Mouse (Mus musculus) ES-Bruce4 (cell line): ENCODE results near the gene Mepce. TPM values are rescaled to one million over a fixed set of nuclear protein-coding genes. Genes with fewer than 3 reads are reported as not detected.
"Not testable (repeated sequence)": the region's sequence is repeated elsewhere in the genome, so short reads cannot be mapped to it uniquely, and the experiment has no call there.

ENCODE experiments used
- H3K27ac ChIP-seq: 2 replicates; pipeline ENCODE4 v1.5.1; 2012; ENCODE audit warnings: low read length, inconsistent platforms; ENCODE audit not compliant: insufficient read depth
- H3K27me3 ChIP-seq: 2 replicates; pipeline ENCODE4 v1.6.1; 2012; ENCODE audit warnings: mild to moderate bottlenecking, low read length, inconsistent platforms; ENCODE audit not compliant: control insufficient read depth, poor library complexity, insufficient read depth, severe bottlenecking
- H3K36me3 ChIP-seq: 2 replicates; pipeline ENCODE4 v1.6.1; 2012; ENCODE audit warnings: inconsistent platforms, mild to moderate bottlenecking, low read length, moderate library complexity; ENCODE audit not compliant: control insufficient read depth, poor library complexity, insufficient read depth, severe bottlenecking
- H3K4me1 ChIP-seq: one replicate; pipeline ENCODE4 v1.8.1; 2011; ENCODE audit warnings: low read length; ENCODE audit not compliant: control insufficient read depth, insufficient read depth
- H3K4me3 ChIP-seq: 2 replicates; pipeline ENCODE4 v1.5.1; 2011; ENCODE audit warnings: low read depth, mild to moderate bottlenecking, low read length
- H3K9ac ChIP-seq: 2 replicates; pipeline ENCODE4 v1.6.1; 2012; ENCODE audit warnings: low read depth, mild to moderate bottlenecking, inconsistent platforms; ENCODE audit not compliant: poor library complexity, severe bottlenecking
- H3K9me3 ChIP-seq: replicated peaks from 2 replicates; pipeline ENCODE4 v1.6.1; 2012; ENCODE audit warnings: mild to moderate bottlenecking, low read length, inconsistent platforms; ENCODE audit not compliant: control insufficient read depth, poor library complexity, insufficient read depth, severe bottlenecking
- CTCF ChIP-seq: IDR thresholded peaks from one replicate; pipeline ENCODE4 v1.8.1; 2011; ENCODE audit warnings: low read depth, low read length
- EP300 ChIP-seq: IDR thresholded peaks from 2 replicates; pipeline ENCODE4 v1.6.1; 2011; ENCODE audit warnings: low read depth, low read length; ENCODE audit not compliant: insufficient read depth
- POLR2A ChIP-seq: IDR thresholded peaks from one replicate; pipeline ENCODE4 v1.8.1; 2011; ENCODE audit warnings: low read length; ENCODE audit not compliant: insufficient read depth
- polyA plus RNA-seq: library from polyadenylated mRNA; stranded (reverse); fragments of >200 nt; gene quantifications from 2 replicates; pipeline ENCODE4 v1.2.4, GENCODE M21; 2011; ENCODE audit warnings: low read depth; ENCODE audit not compliant: missing spikeins, insufficient read depth, insufficient read length

The Mepce gene
- polyA plus RNA-seq, 1 experiment, result 21.6 TPM

DNA sequence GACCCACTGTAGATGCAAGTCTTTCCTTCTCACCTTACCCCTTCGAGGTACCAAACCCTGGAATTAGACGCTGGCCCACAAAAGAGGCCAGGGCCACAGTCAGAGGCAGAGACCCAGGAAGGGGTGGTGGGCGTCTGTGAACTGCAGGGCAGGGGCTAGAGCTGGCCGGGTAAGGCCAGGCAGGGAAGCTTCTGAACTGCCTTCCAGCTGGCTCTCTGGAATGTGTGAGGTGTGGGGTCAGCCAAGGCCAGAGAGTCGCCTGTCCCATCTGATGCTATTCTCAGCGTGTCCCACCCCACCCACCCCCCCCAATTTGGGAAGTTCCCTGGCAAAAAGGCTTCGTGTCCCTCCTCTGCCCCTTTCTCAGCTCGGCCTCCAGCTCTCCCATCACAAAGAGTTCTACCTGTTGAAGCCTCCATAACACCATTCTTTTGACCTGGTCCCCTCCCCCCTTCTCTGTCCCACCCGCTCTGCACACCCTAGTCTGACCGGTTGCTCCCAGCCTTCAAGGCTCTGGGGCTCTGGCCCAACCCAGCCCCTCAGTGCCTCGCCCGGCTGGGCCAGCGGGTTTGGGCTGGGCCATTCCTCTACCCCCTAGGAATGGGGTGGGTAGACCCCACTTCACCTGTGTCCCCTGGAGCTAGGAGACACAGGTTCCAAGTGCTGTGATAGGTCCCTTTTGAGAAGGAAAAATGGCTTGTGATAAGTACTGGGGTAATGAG is 34.2 kb downstream of the Mepce start:
- peaks cover 22% of the 10 kb centered on the region for H3K4me1 ChIP-seq
- peak overlapping the region; percentile 62 for H3K27ac ChIP-seq
- no peak overlapping the region for H3K4me3 ChIP-seq
- no peaks in the 10 kb centered on the region for H3K36me3 ChIP-seq
- no peak for TF ChIP-seq CTCF
- 0 out of 2 replicates have a peak, but pooled peaks have one; percentile 19 for TF ChIP-seq EP300
- H3K27me3 ChIP-seq, result no peaks in the 10 kb centered on the region
- no peak overlapping the region for H3K9ac ChIP-seq
- H3K9me3 ChIP-seq, result no peaks in the 10 kb centered on the region

DNA sequence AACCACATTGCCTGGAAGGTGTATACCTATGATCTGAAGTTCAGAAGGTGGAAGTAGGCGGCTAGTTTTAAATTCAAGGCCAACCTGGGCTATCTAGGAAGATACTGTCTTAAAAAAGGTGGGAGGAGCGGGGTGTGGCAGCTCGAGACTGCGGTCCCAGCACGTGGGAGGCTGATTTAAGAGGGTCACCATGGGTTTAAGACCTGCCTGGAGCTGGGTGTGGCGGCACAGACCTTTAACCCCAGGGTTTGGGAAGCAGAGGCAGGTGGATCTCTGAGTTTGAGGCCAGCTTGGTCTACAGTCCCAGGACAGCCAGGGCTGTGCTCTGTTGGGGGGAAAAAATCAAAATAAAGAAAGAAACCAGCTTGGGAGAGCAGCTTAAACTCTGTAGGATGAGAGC is 35.5 kb downstream of the Mepce start:
- peaks cover 18% of the 10 kb centered on the region for H3K4me1 ChIP-seq
- no peaks in the 10 kb centered on the region for H3K36me3 ChIP-seq
- H3K9me3 ChIP-seq, result no peaks in the 10 kb centered on the region
- H3K27ac ChIP-seq, result peak overlapping the region; percentile 11; the same call in 1 of the 2 replicates
- no peak overlapping the region for H3K9ac ChIP-seq
- H3K4me3 ChIP-seq, result no peak overlapping the region
- no peaks in the 10 kb centered on the region for H3K27me3 ChIP-seq
- TF ChIP-seq CTCF (no peak), POLR2A (no peak), EP300 (no peak)

DNA sequence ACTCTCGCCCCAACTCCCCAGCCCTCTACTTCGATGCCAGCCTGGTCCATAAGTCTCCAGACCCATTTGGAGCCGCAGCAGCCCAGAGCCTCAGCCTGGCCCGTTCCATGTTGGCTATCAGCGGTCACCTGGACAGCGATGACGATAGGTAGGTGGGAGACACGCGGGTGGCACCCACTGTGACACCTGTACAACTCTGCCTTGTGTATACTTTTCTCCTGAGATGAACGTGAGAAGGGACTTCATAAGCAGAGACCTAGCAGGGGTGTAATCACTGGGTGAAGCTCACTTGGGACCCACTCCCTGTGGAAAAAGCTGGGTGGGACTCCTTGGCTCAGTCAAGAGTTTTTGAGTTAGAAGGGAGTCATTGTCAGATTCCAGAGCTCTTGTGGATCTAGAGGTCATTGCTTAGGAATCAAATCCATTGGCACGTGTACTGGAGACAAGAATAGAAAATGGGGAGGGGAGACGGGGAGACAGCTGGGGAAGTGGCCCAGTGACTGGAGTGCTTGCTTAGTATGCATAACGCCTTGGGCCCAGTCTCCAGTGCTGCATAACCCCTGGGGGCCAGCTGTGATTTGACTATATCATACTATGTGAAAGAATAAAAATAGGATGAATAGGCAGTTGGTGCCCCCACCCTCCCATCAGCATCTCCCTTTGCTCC is 36.1 kb downstream of the Mepce start:
- Histone ChIP-seq H3K27me3 (no peaks in the 10 kb centered on the region), H3K36me3 (no peaks in the 10 kb centered on the region), H3K4me1 (peaks cover 18% of the 10 kb centered on the region), H3K9me3 (no peaks in the 10 kb centered on the region), H3K27ac (no peak overlapping the region), H3K9ac (no peak overlapping the region), H3K4me3 (no peak overlapping the region)
- TF ChIP-seq POLR2A (no peak), CTCF (no peak), EP300 (0 out of 2 replicates have a peak, but pooled peaks have one; percentile 23)

DNA sequence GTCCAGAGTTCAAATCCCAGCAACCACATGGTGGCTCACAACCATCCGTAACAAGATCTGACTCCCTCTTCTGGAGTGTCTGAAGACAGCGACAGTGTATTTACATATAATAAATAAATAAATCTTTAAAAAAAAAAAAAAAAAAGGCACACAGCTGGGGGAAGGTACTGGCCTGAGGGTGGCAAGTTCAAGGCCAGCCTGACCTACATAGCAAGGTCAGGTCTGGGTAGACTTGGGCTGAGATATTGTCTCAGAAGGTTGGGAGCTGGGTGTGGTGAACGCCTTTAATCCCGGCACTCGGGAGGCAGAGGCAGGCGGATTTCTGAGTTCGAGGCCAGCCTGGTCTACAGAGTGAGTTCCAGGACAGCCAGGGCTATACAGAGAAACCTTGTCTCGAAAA is 37.2 kb downstream of the Mepce start:
- H3K9me3 ChIP-seq, H3K27ac ChIP-seq, H3K4me3 ChIP-seq, H3K9ac ChIP-seq, H3K27me3 ChIP-seq, H3K36me3 ChIP-seq: not testable (repeated sequence)
- H3K4me1 ChIP-seq, result peaks cover 18% of the 10 kb centered on the region

DNA sequence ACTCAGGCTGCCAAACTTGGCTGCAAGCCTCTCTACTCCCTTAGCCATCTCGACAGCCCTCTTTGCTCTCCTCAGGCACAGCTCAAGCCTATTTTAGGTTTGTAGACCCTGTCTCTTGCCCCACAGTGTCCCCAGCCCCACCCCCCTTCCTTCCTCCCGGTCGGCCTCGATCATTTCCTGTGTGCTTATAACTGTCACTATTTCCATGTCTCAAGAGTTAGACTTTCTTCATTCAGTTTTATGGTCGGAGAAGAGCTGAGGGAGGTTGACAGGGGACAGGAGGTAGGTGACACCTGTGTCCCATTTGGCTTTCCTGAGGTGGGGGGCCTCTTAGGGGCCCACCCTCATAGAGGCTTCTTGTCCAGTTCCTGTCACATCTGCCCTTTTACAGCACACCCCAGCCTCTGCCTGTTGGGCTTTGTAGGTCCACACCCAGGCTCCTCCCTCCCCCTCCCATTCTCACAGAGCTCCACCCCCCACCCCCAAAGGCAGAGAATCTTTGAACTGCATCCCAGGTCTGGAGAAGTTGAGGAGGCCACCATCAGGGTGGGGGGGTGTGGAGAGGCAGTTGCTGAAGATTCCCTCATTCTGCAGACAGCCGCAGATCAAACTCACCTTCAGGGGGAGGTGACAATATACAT is 38.1 kb downstream of the Mepce start:
- no peak for TF ChIP-seq POLR2A
- TF ChIP-seq EP300, result no peak
- no peak for TF ChIP-seq CTCF
- Histone ChIP-seq H3K27me3 (no peaks in the 10 kb centered on the region), H3K27ac (no peak overlapping the region), H3K9ac (no peak overlapping the region), H3K36me3 (no peaks in the 10 kb centered on the region), H3K9me3 (no peaks in the 10 kb centered on the region), H3K4me1 (peaks cover 18% of the 10 kb centered on the region), H3K4me3 (no peak overlapping the region)
